Mouse (Mus musculus): Measurements from ENCODE around the gene Lrp5. TPM values are rescaled to one million over a fixed set of nuclear protein-coding genes. Genes with fewer than 3 reads are reported as not detected.

The Lrp5 gene
- polyA plus RNA-seq, 1 experiment from 2014 or later = 11.3 TPM

DNA sequence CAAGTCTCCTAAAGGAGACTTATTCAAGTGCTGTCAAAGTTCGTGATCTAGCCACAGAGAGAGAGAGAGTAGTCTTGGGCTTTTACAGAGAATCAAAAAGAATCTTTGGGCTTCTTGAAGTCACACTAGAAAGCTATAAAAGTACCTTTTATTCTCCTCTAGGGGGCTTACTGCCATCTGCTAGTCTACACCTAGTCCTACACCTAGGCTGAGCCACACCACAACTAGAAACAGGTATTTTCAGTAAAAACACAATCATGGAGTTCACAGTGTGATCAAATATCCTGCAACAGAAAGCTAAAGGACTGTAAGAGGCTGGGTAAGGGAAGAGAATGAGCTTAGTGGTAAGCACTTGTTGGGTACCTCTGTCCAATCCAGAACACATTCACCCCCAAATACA lies 138.1 kb downstream of the Lrp5 start:
- Histone ChIP-seq H3K27ac (ENCODE audit: low read length) (no peak overlapping the region), H3K4me2 (replicated peaks; ENCODE audit: low read depth, low read length) (no peak overlapping the region), H3K9me3 (ENCODE audit: control insufficient read depth, low read depth, low read length) (no peaks in the 10 kb centered on the region), H3K27me3 (ENCODE audit: control insufficient read depth, insufficient read depth, low read length) (no peaks in the 10 kb centered on the region), H3K9ac (replicated peaks; ENCODE audit: low read depth, low read length) (no peak overlapping the region), H3K4me1 (ENCODE audit: control insufficient read depth, insufficient read depth, low read length) (0 out of 2 replicates have a peak, but pooled peaks cover 5% of the 10 kb centered on the region), H3K4me3 (ENCODE audit: low read depth, low read length) (no peak overlapping the region), H3K36me3 (ENCODE audit: control insufficient read depth, insufficient read depth, low read length) (peaks cover 2% of the 10 kb centered on the region; the same call in 1 of the 2 replicates)
- ATAC-seq (ENCODE audit: insufficient number of reproducible peaks, insufficient read depth, low FRiP score, low read depth) = no peak
- WGBS = 92% methylated on average over 1 of the region's 1 CpGs

DNA sequence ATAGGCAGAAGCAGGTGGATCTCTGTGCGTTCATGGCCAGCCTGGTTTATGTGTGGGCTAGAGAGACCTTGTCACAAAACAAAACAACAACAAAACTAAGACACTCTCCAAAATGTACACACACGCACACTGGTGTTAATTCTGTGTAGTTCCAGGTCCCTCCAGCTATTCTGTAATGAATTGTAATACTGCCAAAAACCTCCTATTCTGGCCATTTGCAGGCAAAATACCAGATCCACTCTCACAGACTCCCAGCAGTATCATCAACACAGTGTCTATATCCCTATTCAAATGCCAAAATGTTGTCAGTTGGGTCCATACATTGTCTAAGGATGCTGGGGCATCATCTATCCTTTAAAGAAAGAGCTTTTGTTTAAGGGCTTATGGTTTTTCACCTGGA lies 141.4 kb downstream of the Lrp5 start:
- H3K27ac ChIP-seq (ENCODE audit: low read length) = no peak overlapping the region
- no peak for ATAC-seq (ENCODE audit: insufficient number of reproducible peaks, insufficient read depth, low FRiP score, low read depth)
- no peaks in the 10 kb centered on the region for H3K9me3 ChIP-seq (ENCODE audit: control insufficient read depth, low read depth, low read length)
- H3K9ac ChIP-seq (replicated peaks; ENCODE audit: low read depth, low read length) = no peak overlapping the region
- peaks cover 9% of the 10 kb centered on the region; the same call in 1 of the 2 replicates for H3K36me3 ChIP-seq (ENCODE audit: control insufficient read depth, insufficient read depth, low read length)
- no peaks in the 10 kb centered on the region for H3K4me1 ChIP-seq (ENCODE audit: control insufficient read depth, insufficient read depth, low read length)
- WGBS = 89% methylated on average over 2 of the region's 2 CpGs
- H3K4me2 ChIP-seq (replicated peaks; ENCODE audit: low read depth, low read length) = no peak overlapping the region
- H3K27me3 ChIP-seq (ENCODE audit: control insufficient read depth, insufficient read depth, low read length) = no peaks in the 10 kb centered on the region
- H3K4me3 ChIP-seq (ENCODE audit: low read depth, low read length) = no peak overlapping the region

DNA sequence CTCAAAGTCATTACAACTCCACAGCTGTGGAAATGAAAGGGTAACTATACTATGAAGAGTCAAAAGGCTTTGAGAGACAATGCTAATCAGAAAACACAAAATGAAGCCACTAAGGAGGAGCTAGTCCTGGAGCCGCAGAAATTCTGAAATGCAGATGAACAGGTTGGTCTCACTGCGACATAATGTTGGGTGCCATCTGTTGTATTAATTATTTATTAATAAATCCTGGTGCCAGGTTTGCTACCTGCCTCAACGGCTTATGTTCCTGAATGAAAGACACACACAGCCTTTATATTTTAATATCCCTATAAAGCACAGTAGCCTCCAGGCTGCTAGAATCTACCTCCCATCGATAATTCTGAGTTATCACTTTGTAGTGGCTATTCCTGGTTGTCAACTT lies 143.8 kb downstream of the Lrp5 start:
- WGBS = 97% methylated on average over 4 of the region's 4 CpGs
- ATAC-seq (ENCODE audit: insufficient number of reproducible peaks, insufficient read depth, low FRiP score, low read depth) = no peak

DNA sequence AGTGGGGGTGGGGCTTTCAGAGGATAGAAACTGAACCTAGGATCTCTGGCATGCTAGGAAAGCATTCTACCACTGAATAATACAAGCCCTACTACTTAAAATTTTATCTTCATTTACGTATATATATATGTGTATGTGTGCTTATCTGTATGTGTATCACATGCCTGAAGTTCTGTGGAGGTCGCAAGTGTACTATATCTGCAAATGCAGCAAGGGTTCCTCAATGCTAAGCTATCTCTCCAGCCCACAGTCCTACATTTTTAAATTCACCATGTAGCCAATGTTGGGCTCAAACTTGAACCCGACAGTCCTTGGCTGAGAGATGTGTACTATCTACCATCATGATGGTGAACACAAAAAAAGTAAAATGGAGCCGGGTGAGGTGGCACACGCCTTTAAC lies 145.4 kb downstream of the Lrp5 start:
- 92% methylated on average over 5 of the region's 5 CpGs for WGBS

More for the DNA sequence above, 143.8 kb downstream of the Lrp5 start:
- Histone ChIP-seq H3K4me3 (ENCODE audit: low read depth, low read length) (no peak overlapping the region), H3K4me1 (ENCODE audit: control insufficient read depth, insufficient read depth, low read length) (no peaks in the 10 kb centered on the region), H3K27me3 (ENCODE audit: control insufficient read depth, insufficient read depth, low read length) (no peaks in the 10 kb centered on the region), H3K4me2 (replicated peaks; ENCODE audit: low read depth, low read length) (no peak overlapping the region), H3K36me3 (ENCODE audit: control insufficient read depth, insufficient read depth, low read length) (peaks cover 12% of the 10 kb centered on the region; the same call in 1 of the 2 replicates), H3K9ac (replicated peaks; ENCODE audit: low read depth, low read length) (no peak overlapping the region), H3K27ac (ENCODE audit: low read length) (no peak overlapping the region), H3K9me3 (ENCODE audit: control insufficient read depth, low read depth, low read length) (no peaks in the 10 kb centered on the region)

DNA sequence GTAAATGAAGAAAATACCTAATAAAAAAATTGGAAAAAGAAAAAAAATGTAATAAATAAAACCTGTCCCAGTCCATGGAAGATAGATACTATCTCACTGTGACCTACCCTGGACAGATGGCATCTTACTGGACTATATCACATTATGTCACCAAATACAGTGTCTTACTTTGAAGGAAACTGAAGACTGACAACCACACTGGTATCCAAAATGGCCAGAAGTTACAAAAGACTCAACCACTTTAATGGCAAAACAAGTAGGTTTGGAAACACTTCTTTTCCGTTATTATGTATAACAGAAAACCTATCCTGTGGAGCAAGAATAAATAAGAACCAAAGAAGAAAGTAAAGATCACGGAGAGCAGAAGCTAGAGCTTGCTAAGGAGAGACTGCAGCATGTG lies 146.1 kb downstream of the Lrp5 start:
- no peak for ATAC-seq (ENCODE audit: insufficient number of reproducible peaks, insufficient read depth, low FRiP score, low read depth)

More for the DNA sequence above, 145.4 kb downstream of the Lrp5 start:
- H3K36me3 ChIP-seq (ENCODE audit: control insufficient read depth, insufficient read depth, low read length) = peaks cover 13% of the 10 kb centered on the region; the same call in 1 of the 2 replicates
- no peak overlapping the region for H3K27ac ChIP-seq (ENCODE audit: low read length)
- no peak overlapping the region for H3K4me2 ChIP-seq (replicated peaks; ENCODE audit: low read depth, low read length)
- no peak overlapping the region for H3K4me3 ChIP-seq (ENCODE audit: low read depth, low read length)
- no peak for ATAC-seq (ENCODE audit: insufficient number of reproducible peaks, insufficient read depth, low FRiP score, low read depth)
- H3K4me1 ChIP-seq (ENCODE audit: control insufficient read depth, insufficient read depth, low read length) = no peaks in the 10 kb centered on the region
- H3K9ac ChIP-seq (replicated peaks; ENCODE audit: low read depth, low read length) = no peak overlapping the region
- H3K27me3 ChIP-seq (ENCODE audit: control insufficient read depth, insufficient read depth, low read length) = no peaks in the 10 kb centered on the region
- H3K9me3 ChIP-seq (ENCODE audit: control insufficient read depth, low read depth, low read length) = no peaks in the 10 kb centered on the region

DNA sequence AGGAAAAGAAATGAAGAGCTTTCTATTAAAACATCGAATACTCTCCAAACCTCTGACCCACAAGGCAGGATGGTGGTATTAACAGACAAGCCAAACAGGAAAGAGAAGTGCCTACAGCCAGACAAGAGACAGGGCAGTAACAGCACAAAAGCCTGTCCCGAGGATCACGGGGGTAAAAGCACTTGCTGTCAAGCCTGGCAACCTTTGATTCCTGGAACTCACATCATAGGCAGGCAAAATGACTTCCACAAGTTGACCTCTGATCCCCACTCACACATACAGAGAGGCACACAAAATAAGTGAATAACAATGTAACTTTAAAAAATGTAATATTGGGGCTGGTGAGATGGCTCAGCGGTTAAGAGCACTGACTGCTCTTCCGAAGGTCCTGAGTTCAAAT lies 146.9 kb downstream of the Lrp5 start:
- no peak overlapping the region for H3K4me3 ChIP-seq (ENCODE audit: low read depth, low read length)
- H3K4me2 ChIP-seq (replicated peaks; ENCODE audit: low read depth, low read length) = no peak overlapping the region
- ATAC-seq (ENCODE audit: insufficient number of reproducible peaks, insufficient read depth, low FRiP score, low read depth) = no peak
- H3K9ac ChIP-seq (replicated peaks; ENCODE audit: low read depth, low read length) = no peak overlapping the region
- no peaks in the 10 kb centered on the region for H3K9me3 ChIP-seq (ENCODE audit: control insufficient read depth, low read depth, low read length)
- H3K36me3 ChIP-seq (ENCODE audit: control insufficient read depth, insufficient read depth, low read length) = peaks cover 13% of the 10 kb centered on the region; the same call in 1 of the 2 replicates
- H3K4me1 ChIP-seq (ENCODE audit: control insufficient read depth, insufficient read depth, low read length) = no peaks in the 10 kb centered on the region
- WGBS = 86% methylated on average over 5 of the region's 5 CpGs
- no peaks in the 10 kb centered on the region for H3K27me3 ChIP-seq (ENCODE audit: control insufficient read depth, insufficient read depth, low read length)
- H3K27ac ChIP-seq (ENCODE audit: low read length) = no peak overlapping the region

More for the DNA sequence above, 146.1 kb downstream of the Lrp5 start:
- H3K9ac ChIP-seq (replicated peaks; ENCODE audit: low read depth, low read length) = no peak overlapping the region
- H3K4me1 ChIP-seq (ENCODE audit: control insufficient read depth, insufficient read depth, low read length) = no peaks in the 10 kb centered on the region
- peaks cover 13% of the 10 kb centered on the region; the same call in 1 of the 2 replicates for H3K36me3 ChIP-seq (ENCODE audit: control insufficient read depth, insufficient read depth, low read length)
- H3K4me2 ChIP-seq (replicated peaks; ENCODE audit: low read depth, low read length) = no peak overlapping the region
- H3K4me3 ChIP-seq (ENCODE audit: low read depth, low read length) = no peak overlapping the region
- H3K9me3 ChIP-seq (ENCODE audit: control insufficient read depth, low read depth, low read length) = no peaks in the 10 kb centered on the region
- H3K27ac ChIP-seq (ENCODE audit: low read length) = no peak overlapping the region
- no peaks in the 10 kb centered on the region for H3K27me3 ChIP-seq (ENCODE audit: control insufficient read depth, insufficient read depth, low read length)
- WGBS = 91% methylated on average over 2 of the region's 2 CpGs

DNA sequence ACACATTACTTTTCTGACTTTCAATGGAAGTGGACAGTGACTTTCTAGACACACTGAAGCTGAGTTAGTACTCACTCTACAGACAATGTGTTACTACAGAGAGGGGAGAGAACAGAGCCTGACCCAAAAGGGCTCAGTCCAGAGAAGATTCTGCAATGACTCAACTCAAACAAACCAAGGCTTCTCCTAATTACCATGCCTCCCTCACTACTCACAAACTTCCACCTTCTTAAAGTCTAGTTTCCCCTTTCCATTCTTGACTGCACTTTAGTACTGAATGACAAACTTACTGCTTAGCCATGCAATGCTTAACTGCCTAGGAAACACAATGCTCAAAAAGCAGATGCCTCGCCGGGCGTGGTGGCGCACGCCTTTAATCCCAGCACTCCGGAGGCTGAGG lies 148.7 kb downstream of the Lrp5 start:
- WGBS = 94% methylated on average over 6 of the region's 6 CpGs
- no peak for ATAC-seq (ENCODE audit: insufficient number of reproducible peaks, insufficient read depth, low FRiP score, low read depth)

DNA sequence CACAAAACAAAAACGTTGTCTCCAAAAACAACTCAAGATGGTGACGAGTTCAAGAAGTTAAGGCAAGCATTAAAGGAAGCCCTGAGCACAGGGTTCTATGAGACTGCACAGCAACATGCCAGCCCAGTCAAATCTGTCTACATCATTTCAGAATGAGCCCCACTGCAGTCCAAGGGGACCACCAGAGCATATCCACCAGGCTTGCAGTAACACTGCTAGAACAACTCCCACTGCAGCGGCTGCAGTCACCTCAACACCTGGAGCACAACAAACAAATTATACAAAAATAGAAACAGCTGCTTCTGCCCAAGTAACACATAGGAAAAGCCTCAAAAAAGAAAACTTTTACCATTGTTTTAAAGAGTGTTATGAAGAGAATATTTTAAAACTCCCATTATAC lies 151.4 kb downstream of the Lrp5 start:
- no peak overlapping the region for H3K27ac ChIP-seq (ENCODE audit: low read length)
- H3K4me1 ChIP-seq (ENCODE audit: control insufficient read depth, insufficient read depth, low read length) = 0 out of 2 replicates have a peak, but pooled peaks cover under 1% of the 10 kb centered on the region
- H3K9me3 ChIP-seq (ENCODE audit: control insufficient read depth, low read depth, low read length) = no peaks in the 10 kb centered on the region
- H3K36me3 ChIP-seq (ENCODE audit: control insufficient read depth, insufficient read depth, low read length) = peaks cover 3% of the 10 kb centered on the region; the same call in 1 of the 2 replicates
- no peak overlapping the region for H3K9ac ChIP-seq (replicated peaks; ENCODE audit: low read depth, low read length)
- no peak for ATAC-seq (ENCODE audit: insufficient number of reproducible peaks, insufficient read depth, low FRiP score, low read depth)
- H3K4me2 ChIP-seq (replicated peaks; ENCODE audit: low read depth, low read length) = no peak overlapping the region
- no peak overlapping the region for H3K4me3 ChIP-seq (ENCODE audit: low read depth, low read length)
- 72% methylated on average over 3 of the region's 3 CpGs for WGBS
- H3K27me3 ChIP-seq (ENCODE audit: control insufficient read depth, insufficient read depth, low read length) = no peaks in the 10 kb centered on the region

More for the DNA sequence above, 148.7 kb downstream of the Lrp5 start:
- H3K27ac ChIP-seq (ENCODE audit: low read length) = no peak overlapping the region
- H3K4me2 ChIP-seq (replicated peaks; ENCODE audit: low read depth, low read length) = no peak overlapping the region
- no peaks in the 10 kb centered on the region for H3K4me1 ChIP-seq (ENCODE audit: control insufficient read depth, insufficient read depth, low read length)
- no peaks in the 10 kb centered on the region for H3K9me3 ChIP-seq (ENCODE audit: control insufficient read depth, low read depth, low read length)
- no peak overlapping the region for H3K4me3 ChIP-seq (ENCODE audit: low read depth, low read length)
- peaks cover 10% of the 10 kb centered on the region; the same call in 1 of the 2 replicates for H3K36me3 ChIP-seq (ENCODE audit: control insufficient read depth, insufficient read depth, low read length)
- H3K27me3 ChIP-seq (ENCODE audit: control insufficient read depth, insufficient read depth, low read length) = no peaks in the 10 kb centered on the region
- no peak overlapping the region for H3K9ac ChIP-seq (replicated peaks; ENCODE audit: low read depth, low read length)
